Mouse (Mus musculus): ENCODE results near the gene Hoxd4. TPM values are rescaled to one million over a fixed set of nuclear protein-coding genes. Genes with fewer than 3 reads are reported as not detected.

Hoxd4 gene
- polyA plus RNA-seq, 1 experiment from 2014 or later, result not detected

DNA sequence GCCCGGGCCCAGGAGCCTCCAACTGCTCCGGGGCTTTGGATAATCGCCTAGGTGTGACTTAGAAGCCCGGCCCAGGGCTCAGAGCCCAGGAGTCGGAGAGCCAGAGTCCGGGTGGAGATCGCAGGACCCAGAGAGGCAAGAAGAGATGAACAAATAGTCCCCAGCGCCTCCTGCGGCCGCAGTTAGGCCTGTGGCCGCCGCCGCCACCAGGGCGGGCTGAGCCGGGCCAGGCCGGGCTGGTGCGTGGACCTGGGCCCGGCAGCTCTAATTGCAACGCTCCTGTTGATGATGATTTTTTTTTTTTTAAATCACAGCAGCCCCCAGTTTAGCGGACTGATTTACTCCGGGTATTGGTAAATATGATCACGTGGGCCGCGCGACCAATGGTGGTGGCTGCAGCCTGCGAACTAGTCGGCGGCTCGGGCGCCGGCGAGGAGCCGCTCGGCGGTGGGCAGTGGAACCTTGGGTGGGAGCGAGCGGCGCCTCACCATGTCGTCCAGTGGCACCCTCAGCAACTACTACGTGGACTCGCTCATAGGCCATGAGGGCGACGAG lies 14.1 kb upstream of the Hoxd4 start, which contains the start of gene Hoxd9:
Hoxd9 (plus strand) TSS at position 161 of the 555 bp plus-strand sequence.
- Histone ChIP-seq H3K4me2 (peak within 1 kb of the TSS; percentile 40), H3K9ac (ENCODE audit: low read length) (no peak within 1 kb of the TSS), H3K9me3 (ENCODE audit: control insufficient read depth, low read length) (no peaks in the 10 kb centered on the region), H3K27ac (ENCODE audit: low read depth, low read length) (no peak within 1 kb of the TSS), H3K4me3 (ENCODE audit: low read depth, low read length) (peak within 1 kb of the TSS; percentile 26), H3K4me1 (ENCODE audit: control insufficient read depth, insufficient read depth, low read length) (peaks cover 5% of the 10 kb centered on the region), H3K27me3 (ENCODE audit: control insufficient read depth, insufficient read depth, low read length) (peaks cover 99% of the 10 kb centered on the region), H3K36me3 (ENCODE audit: control insufficient read depth, insufficient read depth, low read length) (no peaks in the 10 kb centered on the region)
- ATAC-seq (ENCODE audit: low FRiP score) (peak; percentile 71), DNase-seq (ENCODE audit: low spot score, missing footprints) (peak; percentile 94)
- WGBS, result under 1% methylated on average over 41 of the region's 43 CpGs

DNA sequence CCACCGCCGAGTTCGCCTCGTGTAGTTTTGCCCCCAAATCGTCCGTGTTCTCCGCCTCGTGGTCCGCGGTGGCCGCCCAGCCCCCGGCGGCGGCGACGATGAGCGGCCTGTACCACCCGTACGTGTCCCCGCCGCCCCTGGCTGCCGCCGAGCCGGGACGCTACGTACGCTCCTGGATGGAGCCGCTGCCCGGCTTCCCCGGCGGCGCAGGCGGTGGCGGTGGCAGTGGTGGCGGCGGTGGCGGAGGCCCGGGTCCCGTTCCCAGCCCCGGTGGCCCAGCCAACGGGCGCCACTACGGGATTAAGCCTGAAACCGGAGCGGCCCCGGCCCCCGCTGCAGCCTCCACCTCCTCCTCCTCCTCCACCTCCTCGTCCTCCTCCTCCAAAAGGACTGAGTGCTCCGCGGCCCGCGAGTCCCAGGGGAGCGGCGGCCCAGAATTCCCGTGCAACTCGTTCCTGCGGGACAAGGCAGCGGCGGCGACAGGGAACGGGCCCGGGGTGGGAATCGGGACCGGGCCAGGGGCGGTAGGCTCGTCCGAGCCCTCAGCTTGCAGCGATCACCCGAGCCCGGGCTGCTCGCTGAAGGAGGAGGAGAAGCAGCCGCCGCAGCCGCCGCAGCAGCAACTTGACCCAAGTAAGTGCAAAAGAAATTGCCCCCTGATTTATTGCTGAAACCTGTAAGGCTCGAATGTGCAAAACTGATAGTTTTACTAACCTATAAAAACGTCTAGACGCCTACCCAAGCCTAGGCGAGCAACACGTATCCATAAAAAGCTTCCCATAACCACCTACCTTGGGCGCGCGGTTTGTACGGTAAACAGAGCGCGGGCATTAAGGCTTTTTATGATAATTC lies 13.3 kb upstream of the Hoxd4 start:
- H3K4me1 ChIP-seq (ENCODE audit: control insufficient read depth, insufficient read depth, low read length), result peaks cover 5% of the 10 kb centered on the region
- H3K4me3 ChIP-seq (ENCODE audit: low read depth, low read length), result peak overlapping the region; percentile 26
- peak overlapping the region; percentile 40 for H3K4me2 ChIP-seq
- WGBS, result under 1% methylated on average over 61 of the region's 86 CpGs
- peaks cover 99% of the 10 kb centered on the region for H3K27me3 ChIP-seq (ENCODE audit: control insufficient read depth, insufficient read depth, low read length)
- DNase-seq (ENCODE audit: low spot score, missing footprints) (peak; percentile 94), ATAC-seq (ENCODE audit: low FRiP score) (peak; percentile 65; the same call in 1 of the 2 replicates)
- no peak overlapping the region for H3K27ac ChIP-seq (ENCODE audit: low read depth, low read length)
- H3K36me3 ChIP-seq (ENCODE audit: control insufficient read depth, insufficient read depth, low read length), result no peaks in the 10 kb centered on the region
- no peaks in the 10 kb centered on the region for H3K9me3 ChIP-seq (ENCODE audit: control insufficient read depth, low read length)
- H3K9ac ChIP-seq (ENCODE audit: low read length), result no peak overlapping the region

DNA sequence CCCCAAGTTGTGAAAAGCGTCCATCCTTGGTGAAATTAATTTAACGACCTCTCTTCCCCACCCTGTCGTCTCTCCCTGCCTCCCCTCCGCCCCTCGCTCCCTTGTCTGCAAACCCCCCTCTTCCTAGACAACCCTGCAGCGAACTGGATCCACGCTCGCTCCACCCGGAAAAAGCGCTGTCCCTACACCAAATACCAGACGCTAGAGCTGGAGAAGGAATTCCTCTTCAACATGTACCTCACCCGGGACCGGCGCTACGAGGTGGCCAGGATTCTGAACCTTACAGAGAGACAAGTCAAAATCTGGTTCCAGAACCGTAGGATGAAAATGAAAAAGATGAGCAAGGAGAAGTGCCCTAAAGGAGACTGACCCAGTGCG lies 12.7 kb upstream of the Hoxd4 start:
- H3K9ac ChIP-seq (ENCODE audit: low read length), result no peak overlapping the region
- DNase-seq (ENCODE audit: low spot score, missing footprints), result peak; percentile 94
- no peak overlapping the region for H3K4me2 ChIP-seq

DNA sequence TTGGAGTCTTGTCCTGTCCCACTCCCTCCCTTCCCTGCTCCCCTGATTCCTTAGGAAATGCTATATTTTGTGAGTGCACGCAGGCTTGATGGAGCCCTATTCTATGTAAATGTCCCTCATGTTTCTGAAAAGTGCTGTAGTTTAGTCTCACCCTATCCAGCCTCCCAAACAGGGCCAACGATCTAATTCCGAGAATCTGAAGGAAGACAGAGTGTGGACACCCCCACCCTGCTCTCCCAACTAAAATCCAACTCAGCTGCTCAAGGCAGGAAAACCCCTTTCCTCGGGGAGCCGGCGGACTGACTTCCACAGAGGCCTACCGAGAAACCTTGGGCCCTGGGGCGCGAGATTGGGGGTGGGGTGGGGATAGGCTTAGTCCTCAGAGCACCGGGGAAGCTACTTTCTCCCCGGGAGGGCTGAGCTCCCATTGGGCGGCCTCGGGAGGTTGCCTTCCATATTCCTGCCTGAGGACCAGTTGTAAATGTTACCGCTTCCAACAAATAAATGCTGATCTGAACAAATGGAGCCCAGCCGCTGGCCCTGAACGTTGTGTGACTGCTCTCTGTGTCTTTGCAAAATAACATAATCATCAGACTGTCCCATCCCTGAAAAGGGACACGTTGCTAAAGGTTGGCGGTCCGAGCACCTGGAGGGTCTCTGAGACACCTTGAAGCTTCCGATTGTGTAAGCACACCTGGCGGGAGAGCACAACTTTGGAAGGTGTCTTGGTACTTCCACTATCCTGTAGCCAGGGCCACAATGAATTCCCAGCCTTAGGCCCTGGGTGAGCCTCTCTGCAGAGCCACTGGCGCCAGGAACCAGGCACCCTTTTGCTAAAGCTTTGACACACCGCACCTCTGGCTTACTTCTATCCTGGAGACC lies 11.8 kb upstream of the Hoxd4 start:
- no peak overlapping the region for H3K4me3 ChIP-seq (ENCODE audit: low read depth, low read length)
- H3K4me2 ChIP-seq, result no peak overlapping the region
- H3K27me3 ChIP-seq (ENCODE audit: control insufficient read depth, insufficient read depth, low read length), result peaks cover 99% of the 10 kb centered on the region
- WGBS, result 2% methylated on average over 23 of the region's 23 CpGs
- no peaks in the 10 kb centered on the region for H3K36me3 ChIP-seq (ENCODE audit: control insufficient read depth, insufficient read depth, low read length)
- no peak for ATAC-seq (ENCODE audit: low FRiP score)
- peak; percentile 95 for DNase-seq (ENCODE audit: low spot score, missing footprints)
- H3K9me3 ChIP-seq (ENCODE audit: control insufficient read depth, low read length), result no peaks in the 10 kb centered on the region
- H3K27ac ChIP-seq (ENCODE audit: low read depth, low read length), result no peak overlapping the region
- H3K4me1 ChIP-seq (ENCODE audit: control insufficient read depth, insufficient read depth, low read length), result peaks cover 9% of the 10 kb centered on the region
- H3K9ac ChIP-seq (ENCODE audit: low read length), result no peak overlapping the region

More for the DNA sequence above, 12.7 kb upstream of the Hoxd4 start:
- ATAC-seq (ENCODE audit: low FRiP score), result no peak
- Histone ChIP-seq H3K36me3 (ENCODE audit: control insufficient read depth, insufficient read depth, low read length) (no peaks in the 10 kb centered on the region), H3K4me1 (ENCODE audit: control insufficient read depth, insufficient read depth, low read length) (peaks cover 5% of the 10 kb centered on the region), H3K9me3 (ENCODE audit: control insufficient read depth, low read length) (no peaks in the 10 kb centered on the region), H3K4me3 (ENCODE audit: low read depth, low read length) (no peak overlapping the region), H3K27me3 (ENCODE audit: control insufficient read depth, insufficient read depth, low read length) (peaks cover 99% of the 10 kb centered on the region), H3K27ac (ENCODE audit: low read depth, low read length) (no peak overlapping the region)
- 1% methylated on average over 17 of the region's 17 CpGs for WGBS

DNA sequence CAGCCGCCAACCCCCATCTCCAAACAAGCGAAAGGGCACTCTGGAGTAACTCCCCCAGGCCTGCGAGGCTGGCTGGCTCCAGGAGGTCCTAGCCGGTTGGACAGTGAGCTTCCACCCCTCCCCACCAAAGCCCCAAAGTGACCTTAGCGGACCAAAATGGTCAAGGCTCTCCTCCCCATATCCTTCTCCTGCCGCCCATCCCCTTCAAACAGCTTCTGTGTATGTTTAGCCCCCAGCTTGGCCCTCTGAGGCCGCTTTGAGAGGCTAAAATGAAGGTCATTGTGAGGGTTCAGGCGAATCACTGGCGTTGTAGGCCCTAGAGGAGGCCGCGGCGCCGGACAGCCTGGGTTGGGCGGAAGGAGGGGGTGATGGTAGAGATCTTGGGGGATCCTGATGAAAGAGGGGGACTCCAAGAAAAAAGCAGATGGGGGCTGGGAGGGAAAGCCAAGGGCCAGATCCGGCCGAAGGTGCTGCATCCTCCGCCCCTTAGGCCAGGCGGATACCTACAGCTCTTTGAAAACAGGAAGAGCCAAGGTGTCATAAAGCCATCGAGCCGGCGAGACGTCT lies 11.1 kb upstream of the Hoxd4 start:
- H3K4me2 ChIP-seq, result no peak overlapping the region

DNA sequence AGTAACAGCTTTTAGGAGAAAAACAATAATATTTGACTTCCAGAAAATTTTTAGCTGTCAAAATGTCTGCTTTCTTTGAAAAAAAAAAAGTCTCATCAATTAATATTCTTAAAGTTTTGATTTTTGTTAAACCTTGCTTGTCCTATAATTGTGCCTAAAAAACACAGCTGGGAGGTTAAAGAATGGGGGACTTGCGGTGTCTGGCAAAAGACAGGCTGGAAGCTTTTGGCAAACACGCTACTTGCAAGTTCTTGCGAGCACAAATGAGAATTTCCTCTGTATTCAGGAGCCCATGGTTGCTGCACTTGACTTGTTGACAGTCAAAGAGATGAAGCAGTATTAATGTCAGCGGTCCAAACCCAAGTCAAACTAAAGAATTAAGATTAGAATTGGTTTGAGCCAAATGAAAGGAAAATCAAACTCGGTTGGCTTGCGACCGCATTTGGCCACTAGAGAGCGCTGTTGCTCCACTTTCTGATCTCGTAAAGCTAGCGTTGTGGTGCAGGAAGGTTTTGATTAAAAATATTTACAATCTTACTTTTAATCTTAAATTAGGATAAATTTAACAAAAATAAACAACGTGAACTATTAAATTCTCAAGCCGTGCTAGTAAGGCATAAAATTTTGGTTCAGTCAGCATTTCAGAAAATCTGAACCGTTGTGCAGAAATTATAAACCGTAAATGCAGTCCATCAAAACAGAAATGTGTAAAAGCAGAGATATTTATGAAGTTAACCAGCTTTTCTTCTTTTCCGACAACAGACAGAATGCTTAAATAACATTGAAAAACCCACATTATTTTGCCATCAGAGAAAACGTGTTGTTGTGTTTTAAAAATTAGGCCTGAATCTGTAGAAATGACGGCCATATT lies 9.5 kb upstream of the Hoxd4 start:
- H3K4me1 ChIP-seq (ENCODE audit: control insufficient read depth, insufficient read depth, low read length), result peaks cover 18% of the 10 kb centered on the region
- H3K4me3 ChIP-seq (ENCODE audit: low read depth, low read length), result no peak overlapping the region
- H3K27me3 ChIP-seq (ENCODE audit: control insufficient read depth, insufficient read depth, low read length), result peaks cover 98% of the 10 kb centered on the region
- H3K36me3 ChIP-seq (ENCODE audit: control insufficient read depth, insufficient read depth, low read length), result no peaks in the 10 kb centered on the region
- peak; percentile 95 for DNase-seq (ENCODE audit: low spot score, missing footprints)
- H3K9ac ChIP-seq (ENCODE audit: low read length), result no peak overlapping the region
- no peak overlapping the region for H3K4me2 ChIP-seq
- H3K27ac ChIP-seq (ENCODE audit: low read depth, low read length), result no peak overlapping the region
- ATAC-seq (ENCODE audit: low FRiP score), result no peak
- 12% methylated on average over 17 of the region's 17 CpGs for WGBS
- H3K9me3 ChIP-seq (ENCODE audit: control insufficient read depth, low read length), result no peaks in the 10 kb centered on the region

More for the DNA sequence above, 11.1 kb upstream of the Hoxd4 start:
- Histone ChIP-seq H3K27me3 (ENCODE audit: control insufficient read depth, insufficient read depth, low read length) (peaks cover 99% of the 10 kb centered on the region), H3K9ac (ENCODE audit: low read length) (no peak overlapping the region), H3K9me3 (ENCODE audit: control insufficient read depth, low read length) (no peaks in the 10 kb centered on the region), H3K27ac (ENCODE audit: low read depth, low read length) (no peak overlapping the region), H3K4me3 (ENCODE audit: low read depth, low read length) (no peak overlapping the region), H3K36me3 (ENCODE audit: control insufficient read depth, insufficient read depth, low read length) (no peaks in the 10 kb centered on the region), H3K4me1 (ENCODE audit: control insufficient read depth, insufficient read depth, low read length) (peaks cover 16% of the 10 kb centered on the region)
- WGBS, result 2% methylated on average over 22 of the region's 22 CpGs
- ATAC-seq (ENCODE audit: low FRiP score) (no peak), DNase-seq (ENCODE audit: low spot score, missing footprints) (no peak)

DNA sequence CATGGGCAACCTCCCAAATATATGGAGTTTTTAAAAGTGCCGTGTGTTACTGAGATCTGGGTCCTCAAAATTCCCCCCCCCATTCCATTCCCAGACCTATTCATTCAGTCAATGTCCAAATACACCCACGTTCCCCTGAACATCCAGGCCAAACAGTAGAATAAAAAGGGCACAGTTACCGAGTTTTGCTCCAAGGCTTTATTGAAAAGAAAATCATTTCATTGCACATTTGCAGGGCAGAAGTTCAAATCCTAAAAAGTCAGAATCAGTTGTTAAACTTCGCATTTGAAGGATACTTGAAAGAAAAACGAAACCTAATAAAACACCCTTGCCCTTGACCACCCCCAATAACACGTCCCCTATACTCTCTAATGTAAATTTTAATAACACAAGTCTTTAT lies 8.9 kb upstream of the Hoxd4 start:
- WGBS, result 15% methylated on average over 6 of the region's 6 CpGs
- no peak overlapping the region for H3K4me3 ChIP-seq (ENCODE audit: low read depth, low read length)
- H3K9ac ChIP-seq (ENCODE audit: low read length), result no peak overlapping the region
- H3K4me1 ChIP-seq (ENCODE audit: control insufficient read depth, insufficient read depth, low read length), result peaks cover 17% of the 10 kb centered on the region
- peaks cover 98% of the 10 kb centered on the region for H3K27me3 ChIP-seq (ENCODE audit: control insufficient read depth, insufficient read depth, low read length)
- DNase-seq (ENCODE audit: low spot score, missing footprints) (peak; percentile 94), ATAC-seq (ENCODE audit: low FRiP score) (no peak)
- H3K4me2 ChIP-seq, result no peak overlapping the region
- no peaks in the 10 kb centered on the region for H3K36me3 ChIP-seq (ENCODE audit: control insufficient read depth, insufficient read depth, low read length)
- H3K27ac ChIP-seq (ENCODE audit: low read depth, low read length), result no peak overlapping the region
- H3K9me3 ChIP-seq (ENCODE audit: control insufficient read depth, low read length), result no peaks in the 10 kb centered on the region

DNA sequence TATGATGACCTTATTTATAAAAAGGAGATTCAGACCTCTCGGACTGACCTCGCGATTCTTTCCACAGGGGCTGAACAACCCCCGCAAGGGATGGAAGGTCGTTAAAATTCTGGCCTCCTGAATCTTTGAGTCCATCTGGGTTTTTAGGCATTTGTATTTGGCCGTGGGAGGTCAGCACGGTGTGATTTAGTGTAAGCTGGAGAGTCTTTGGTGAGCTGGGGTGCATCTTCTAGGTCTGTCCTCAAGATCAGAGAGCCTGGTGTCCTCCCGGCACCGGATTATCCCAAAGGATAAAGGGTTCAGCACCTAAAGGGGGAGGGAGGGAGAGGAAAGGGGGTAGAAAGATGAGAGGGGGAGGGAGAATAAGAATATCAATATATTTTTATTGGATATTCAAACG lies 8.4 kb upstream of the Hoxd4 start:
- 2% methylated on average over 10 of the region's 10 CpGs for WGBS
- Histone ChIP-seq H3K27me3 (ENCODE audit: control insufficient read depth, insufficient read depth, low read length) (peaks cover 98% of the 10 kb centered on the region), H3K4me3 (ENCODE audit: low read depth, low read length) (no peak overlapping the region), H3K27ac (ENCODE audit: low read depth, low read length) (no peak overlapping the region), H3K9ac (ENCODE audit: low read length) (no peak overlapping the region), H3K36me3 (ENCODE audit: control insufficient read depth, insufficient read depth, low read length) (no peaks in the 10 kb centered on the region), H3K4me1 (ENCODE audit: control insufficient read depth, insufficient read depth, low read length) (peaks cover 13% of the 10 kb centered on the region), H3K9me3 (ENCODE audit: control insufficient read depth, low read length) (no peaks in the 10 kb centered on the region), H3K4me2 (no peak overlapping the region)
- ATAC-seq (ENCODE audit: low FRiP score) (no peak), DNase-seq (ENCODE audit: low spot score, missing footprints) (peak; percentile 95)

Data from midbrain, embryonic 11.5 days (tissue).